Mouse (Mus musculus): ENCODE measurements at regions not wholly inside any gene's neighbourhood (a gene's known extent, or its start where the extent isn't known, plus 50 kb on each side); places are given as distances from the start of the nearest gene placed in this dataset.

- H3K36me3 ChIP-seq (ENCODE audit: control insufficient read depth, insufficient read depth, low read length) = no peaks in the 10 kb centered on the region
- 75% methylated on average over 6 of the region's 6 CpGs for WGBS
- H3K27me3 ChIP-seq (replicated peaks; ENCODE audit: control insufficient read depth, insufficient read depth, low read length) = no peaks in the 10 kb centered on the region
- no peak for DNase-seq (ENCODE audit: low spot score)
- no peak overlapping the region for H3K27ac ChIP-seq (ENCODE audit: low read depth, low read length)
- H3K9ac ChIP-seq (ENCODE audit: low read depth, low read length) = no peak overlapping the region
- no peaks in the 10 kb centered on the region for H3K4me1 ChIP-seq (replicated peaks; ENCODE audit: control insufficient read depth, insufficient read depth, low read length)
- no peak overlapping the region for H3K4me2 ChIP-seq
- no peaks in the 10 kb centered on the region for H3K9me3 ChIP-seq (ENCODE audit: control insufficient read depth, low read length)
- H3K4me3 ChIP-seq (ENCODE audit: low read depth, low read length) = no peak overlapping the region
- no peak for ATAC-seq (replicated peaks; ENCODE audit: low FRiP score)
Observed at GRCm38 (mm10) chr2:138792711-138793450, 536.5 kb downstream of the Btbd3 start.

DNA sequence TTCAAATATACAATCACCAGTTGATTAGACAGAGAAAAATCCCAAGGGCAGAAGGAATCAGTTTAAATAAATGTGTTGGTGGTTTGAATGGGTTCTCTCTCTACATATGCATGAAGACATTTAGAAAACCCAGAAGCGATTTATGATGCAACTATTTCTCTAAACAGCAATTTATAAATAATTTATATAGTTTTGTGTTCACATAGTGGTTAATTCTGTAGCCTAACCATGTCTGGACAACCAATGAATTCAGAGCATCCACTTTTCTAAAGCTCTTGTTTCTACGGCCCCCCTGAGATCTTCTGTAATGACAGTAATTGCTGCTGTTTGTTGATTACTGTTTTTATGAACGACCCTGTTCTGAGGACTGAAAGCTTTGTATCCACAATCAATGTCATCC, 549.8 kb downstream of the Btbd3 start:
- no peak overlapping the region for H3K9ac ChIP-seq (ENCODE audit: low read depth, low read length)
- 75% methylated on average over 3 of the region's 3 CpGs for WGBS
- H3K4me1 ChIP-seq (replicated peaks; ENCODE audit: control insufficient read depth, insufficient read depth, low read length) = no peaks in the 10 kb centered on the region
- H3K27ac ChIP-seq (ENCODE audit: low read depth, low read length) = no peak overlapping the region
- H3K27me3 ChIP-seq (replicated peaks; ENCODE audit: control insufficient read depth, insufficient read depth, low read length) = no peaks in the 10 kb centered on the region
- H3K9me3 ChIP-seq (ENCODE audit: control insufficient read depth, low read length) = no peaks in the 10 kb centered on the region
- H3K4me3 ChIP-seq (ENCODE audit: low read depth, low read length) = no peak overlapping the region
- H3K4me2 ChIP-seq = no peak overlapping the region
- ATAC-seq (replicated peaks; ENCODE audit: low FRiP score) = no peak
- DNase-seq (ENCODE audit: low spot score) = no peak
- H3K36me3 ChIP-seq (ENCODE audit: control insufficient read depth, insufficient read depth, low read length) = no peaks in the 10 kb centered on the region

GRCm38 (mm10) chr2:138809767-138810166, 553.4 kb downstream of the Btbd3 start:
- ATAC-seq (replicated peaks; ENCODE audit: low FRiP score) = no peak
- no peaks in the 10 kb centered on the region for H3K9me3 ChIP-seq (ENCODE audit: control insufficient read depth, low read length)

GRCm38 (mm10) chr2:138820489-138820888, 564.1 kb downstream of the Btbd3 start:
- no peak overlapping the region for H3K4me3 ChIP-seq (ENCODE audit: low read depth, low read length)
- no peak overlapping the region for H3K27ac ChIP-seq (ENCODE audit: low read depth, low read length)
- no peaks in the 10 kb centered on the region for H3K36me3 ChIP-seq (ENCODE audit: control insufficient read depth, insufficient read depth, low read length)
- H3K4me1 ChIP-seq (replicated peaks; ENCODE audit: control insufficient read depth, insufficient read depth, low read length) = no peaks in the 10 kb centered on the region
- no peak overlapping the region for H3K9ac ChIP-seq (ENCODE audit: low read depth, low read length)
- H3K9me3 ChIP-seq (ENCODE audit: control insufficient read depth, low read length) = no peaks in the 10 kb centered on the region
- WGBS = 85% methylated on average over 4 of the region's 4 CpGs
- H3K4me2 ChIP-seq = no peak overlapping the region
- ATAC-seq (replicated peaks; ENCODE audit: low FRiP score) = no peak
- no peaks in the 10 kb centered on the region for H3K27me3 ChIP-seq (replicated peaks; ENCODE audit: control insufficient read depth, insufficient read depth, low read length)
- no peak for DNase-seq (ENCODE audit: low spot score)

More at GRCm38 (mm10) chr2:138809767-138810166, 553.4 kb downstream of the Btbd3 start:
- Histone ChIP-seq H3K9ac (ENCODE audit: low read depth, low read length) (no peak overlapping the region), H3K4me3 (ENCODE audit: low read depth, low read length) (no peak overlapping the region), H3K27ac (ENCODE audit: low read depth, low read length) (no peak overlapping the region), H3K4me2 (no peak overlapping the region), H3K27me3 (replicated peaks; ENCODE audit: control insufficient read depth, insufficient read depth, low read length) (no peaks in the 10 kb centered on the region), H3K4me1 (replicated peaks; ENCODE audit: control insufficient read depth, insufficient read depth, low read length) (no peaks in the 10 kb centered on the region), H3K36me3 (ENCODE audit: control insufficient read depth, insufficient read depth, low read length) (no peaks in the 10 kb centered on the region)
- 82% methylated on average over 2 of the region's 2 CpGs for WGBS
- no peak for DNase-seq (ENCODE audit: low spot score)

DNA sequence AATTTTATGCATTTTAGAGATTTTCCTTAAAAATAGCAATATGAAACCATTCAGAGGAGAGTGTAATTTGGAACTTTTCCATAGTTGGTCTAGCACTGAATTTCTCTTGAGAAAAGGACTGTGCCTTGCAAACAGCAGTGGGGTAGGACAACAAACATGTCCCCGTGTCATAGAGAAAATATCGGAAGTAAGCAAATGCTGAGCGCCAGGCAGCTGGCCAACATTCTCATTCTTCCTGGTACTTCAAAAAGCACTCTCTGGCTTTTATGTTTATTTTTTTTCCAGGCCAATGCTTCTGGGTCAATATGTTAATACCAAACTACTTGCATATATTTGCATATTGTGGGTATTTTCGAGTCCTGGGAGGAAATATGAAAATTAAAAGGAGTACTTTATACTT, 568.5 kb downstream of the Btbd3 start:
- Histone ChIP-seq H3K4me1 (replicated peaks; ENCODE audit: control insufficient read depth, insufficient read depth, low read length) (no peaks in the 10 kb centered on the region), H3K27ac (ENCODE audit: low read depth, low read length) (no peak overlapping the region), H3K36me3 (ENCODE audit: control insufficient read depth, insufficient read depth, low read length) (no peaks in the 10 kb centered on the region), H3K9ac (ENCODE audit: low read depth, low read length) (no peak overlapping the region), H3K4me2 (no peak overlapping the region), H3K4me3 (ENCODE audit: low read depth, low read length) (no peak overlapping the region), H3K9me3 (ENCODE audit: control insufficient read depth, low read length) (no peaks in the 10 kb centered on the region), H3K27me3 (replicated peaks; ENCODE audit: control insufficient read depth, insufficient read depth, low read length) (no peaks in the 10 kb centered on the region)
- DNase-seq (ENCODE audit: low spot score) (no peak), ATAC-seq (replicated peaks; ENCODE audit: low FRiP score) (no peak)
- 87% methylated on average over 4 of the region's 4 CpGs for WGBS

GRCm38 (mm10) chr2:138827813-138828570, 571.6 kb downstream of the Btbd3 start:
- no peak overlapping the region for H3K27ac ChIP-seq (ENCODE audit: low read depth, low read length)
- 59% methylated on average over 2 of the region's 2 CpGs for WGBS
- ATAC-seq (replicated peaks; ENCODE audit: low FRiP score) = no peak

DNA sequence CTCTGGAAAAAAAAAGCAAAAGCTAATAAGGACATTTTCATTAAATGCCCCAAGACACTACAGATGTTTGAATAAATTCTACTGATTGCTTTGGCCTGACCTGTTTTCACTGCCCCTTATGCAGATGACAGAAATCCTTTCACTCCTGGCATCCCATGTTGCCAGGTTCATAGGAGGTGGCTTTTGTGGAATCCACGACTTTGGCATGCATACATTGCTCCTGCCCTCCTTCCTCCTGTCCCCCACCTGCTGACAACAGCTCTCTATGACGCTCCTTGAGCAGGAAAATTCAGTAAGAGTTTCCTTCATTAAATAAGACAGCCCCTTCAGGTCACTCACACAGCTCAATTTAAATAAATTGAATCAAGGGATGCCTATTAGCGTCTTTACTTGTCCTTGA, 582.5 kb downstream of the Btbd3 start:
- no peak for DNase-seq (ENCODE audit: low spot score)
- Histone ChIP-seq H3K36me3 (ENCODE audit: control insufficient read depth, insufficient read depth, low read length) (no peaks in the 10 kb centered on the region), H3K9me3 (ENCODE audit: control insufficient read depth, low read length) (no peaks in the 10 kb centered on the region), H3K9ac (ENCODE audit: low read depth, low read length) (no peak overlapping the region), H3K4me1 (replicated peaks; ENCODE audit: control insufficient read depth, insufficient read depth, low read length) (no peaks in the 10 kb centered on the region), H3K4me3 (ENCODE audit: low read depth, low read length) (no peak overlapping the region), H3K27ac (ENCODE audit: low read depth, low read length) (no peak overlapping the region), H3K27me3 (replicated peaks; ENCODE audit: control insufficient read depth, insufficient read depth, low read length) (no peaks in the 10 kb centered on the region), H3K4me2 (no peak overlapping the region)
- WGBS = 42% methylated on average over 3 of the region's 3 CpGs
- ATAC-seq (replicated peaks; ENCODE audit: low FRiP score) = no peak

More at GRCm38 (mm10) chr2:138827813-138828570, 571.6 kb downstream of the Btbd3 start:
- Histone ChIP-seq H3K9ac (ENCODE audit: low read depth, low read length) (no peak overlapping the region), H3K9me3 (ENCODE audit: control insufficient read depth, low read length) (no peaks in the 10 kb centered on the region), H3K27me3 (replicated peaks; ENCODE audit: control insufficient read depth, insufficient read depth, low read length) (no peaks in the 10 kb centered on the region), H3K4me3 (ENCODE audit: low read depth, low read length) (no peak overlapping the region), H3K4me1 (replicated peaks; ENCODE audit: control insufficient read depth, insufficient read depth, low read length) (no peaks in the 10 kb centered on the region), H3K36me3 (ENCODE audit: control insufficient read depth, insufficient read depth, low read length) (no peaks in the 10 kb centered on the region), H3K4me2 (no peak overlapping the region)
- DNase-seq (ENCODE audit: low spot score) = no peak

DNA sequence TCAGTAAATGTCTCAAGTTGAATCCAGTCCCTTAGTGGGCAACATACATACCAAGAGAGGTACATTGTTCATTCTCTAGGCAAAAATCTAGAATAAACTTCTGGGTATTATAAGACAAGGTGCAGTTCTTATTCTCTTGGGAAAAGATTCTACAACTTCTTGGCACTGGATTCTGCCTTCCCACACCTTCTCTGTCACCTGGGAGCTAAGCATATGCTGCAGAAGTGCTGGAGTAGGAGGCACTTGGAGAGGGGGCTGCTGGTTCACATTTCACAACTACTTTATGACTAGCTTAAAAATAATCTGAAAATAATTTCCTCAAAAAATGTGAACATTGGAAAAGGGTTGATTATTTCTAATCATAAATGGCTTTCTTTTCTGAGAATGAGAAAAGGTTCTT, 602.8 kb downstream of the Btbd3 start:
- Histone ChIP-seq H3K4me3 (ENCODE audit: low read depth, low read length) (no peak overlapping the region), H3K4me1 (replicated peaks; ENCODE audit: control insufficient read depth, insufficient read depth, low read length) (no peaks in the 10 kb centered on the region), H3K36me3 (ENCODE audit: control insufficient read depth, insufficient read depth, low read length) (no peaks in the 10 kb centered on the region), H3K4me2 (no peak overlapping the region), H3K27me3 (replicated peaks; ENCODE audit: control insufficient read depth, insufficient read depth, low read length) (no peaks in the 10 kb centered on the region), H3K9ac (ENCODE audit: low read depth, low read length) (no peak overlapping the region), H3K27ac (ENCODE audit: low read depth, low read length) (no peak overlapping the region), H3K9me3 (ENCODE audit: control insufficient read depth, low read length) (no peaks in the 10 kb centered on the region)
- ATAC-seq (replicated peaks; ENCODE audit: low FRiP score) (no peak), DNase-seq (ENCODE audit: low spot score) (no peak)

DNA sequence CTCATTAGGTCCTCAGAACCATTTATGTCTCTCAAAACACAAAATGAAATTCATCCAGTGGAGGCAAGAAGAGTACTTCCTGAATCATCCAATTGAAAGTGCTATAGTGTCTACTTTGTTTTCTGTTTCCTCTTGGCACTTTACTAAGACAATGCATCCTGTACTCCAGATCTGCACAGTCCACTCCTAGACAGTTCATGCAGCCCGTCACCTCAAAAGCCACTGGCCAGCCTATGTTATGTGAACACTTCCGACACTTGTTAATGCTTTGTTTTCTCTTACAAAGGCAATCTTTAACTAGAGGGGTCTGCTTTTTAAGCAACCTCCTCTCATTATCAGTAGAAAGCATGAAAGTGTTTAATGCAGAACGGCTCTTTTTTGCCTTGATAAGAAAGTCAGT, 597.1 kb upstream of the Sptlc3 start:
- no peak overlapping the region for H3K4me3 ChIP-seq (ENCODE audit: low read depth, low read length)
- H3K4me2 ChIP-seq = no peak overlapping the region
- ATAC-seq (replicated peaks; ENCODE audit: low FRiP score) (no peak), DNase-seq (ENCODE audit: low spot score) (no peak)
- no peaks in the 10 kb centered on the region for H3K4me1 ChIP-seq (replicated peaks; ENCODE audit: control insufficient read depth, insufficient read depth, low read length)
- WGBS = 66% methylated on average over 3 of the region's 3 CpGs
- no peak overlapping the region for H3K27ac ChIP-seq (ENCODE audit: low read depth, low read length)
- H3K36me3 ChIP-seq (ENCODE audit: control insufficient read depth, insufficient read depth, low read length) = no peaks in the 10 kb centered on the region
- H3K9ac ChIP-seq (ENCODE audit: low read depth, low read length) = no peak overlapping the region
- no peaks in the 10 kb centered on the region for H3K27me3 ChIP-seq (replicated peaks; ENCODE audit: control insufficient read depth, insufficient read depth, low read length)
- no peaks in the 10 kb centered on the region for H3K9me3 ChIP-seq (ENCODE audit: control insufficient read depth, low read length)

All from liver, embryonic 11.5 days (tissue).